Mouse (Mus musculus) erythroblast, embryonic 14.5 days (primary cell): ENCODE measurements around the gene Myo15. TPM values are rescaled to one million over a fixed set of nuclear protein-coding genes. Genes with fewer than 3 reads are reported as not detected.

ENCODE experiments used
- H3K27me3 ChIP-seq: 2 replicates; pipeline ENCODE4 v1.6.1; 2012; ENCODE audit warnings: inconsistent platforms; ENCODE audit not compliant: control insufficient read depth
- H3K36me3 ChIP-seq: 2 replicates; pipeline ENCODE4 v1.6.1; 2012; ENCODE audit warnings: mild to moderate bottlenecking, inconsistent platforms; ENCODE audit not compliant: control insufficient read depth
- H3K4me1 ChIP-seq: 2 replicates; pipeline ENCODE4 v1.6.1; 2012; ENCODE audit warnings: inconsistent platforms; ENCODE audit not compliant: control insufficient read depth
- H3K4me3 ChIP-seq: replicated peaks from 2 replicates; pipeline ENCODE3; 2012; ENCODE audit warnings: moderate library complexity, mild to moderate bottlenecking, inconsistent platforms
- H3K9me3 ChIP-seq: 2 replicates; pipeline ENCODE4 v1.6.1; 2012; ENCODE audit warnings: low read length, inconsistent platforms, mixed read lengths; ENCODE audit not compliant: control insufficient read depth
- GATA1 ChIP-seq: IDR thresholded peaks from 2 replicates; pipeline ENCODE4 v1.6.1; 2012; ENCODE audit warnings: low read length, inconsistent platforms, mixed read lengths
- TAL1 ChIP-seq: IDR thresholded peaks from 3 replicates; pipeline ENCODE4 v1.6.1; 2012; ENCODE audit warnings: low read length, inconsistent platforms, mixed read lengths
- polyA plus RNA-seq: library from polyadenylated mRNA; stranded (reverse); fragments of >175 nt; gene quantifications from 2 replicates; pipeline ENCODE4 v1.2.3, GENCODE M21; 2012

Gene Myo15
- polyA plus RNA-seq, 1 experiment: 0.52 TPM

GRCm38 (mm10) chr11:60442896-60443295 is 26.2 kb upstream of the Myo15 start:
- H3K36me3 ChIP-seq: peaks cover 67% of the 10 kb centered on the region
- no peaks in the 10 kb centered on the region for H3K27me3 ChIP-seq
- TF ChIP-seq GATA1 (no peak), TAL1 (no peak)
- no peak overlapping the region for H3K4me3 ChIP-seq
- no peaks in the 10 kb centered on the region for H3K9me3 ChIP-seq
- no peaks in the 10 kb centered on the region for H3K4me1 ChIP-seq

- peaks cover 56% of the 10 kb centered on the region for H3K36me3 ChIP-seq
- no peak for TF ChIP-seq GATA1
- no peak for TF ChIP-seq TAL1
- no peak overlapping the region for H3K4me3 ChIP-seq
- H3K9me3 ChIP-seq: no peaks in the 10 kb centered on the region
- no peaks in the 10 kb centered on the region for H3K27me3 ChIP-seq
- H3K4me1 ChIP-seq: no peaks in the 10 kb centered on the region
These were observed 25.1 kb upstream of the Myo15 start for GRCm38 (mm10) chr11:60444007-60444406.

GRCm38 (mm10) chr11:60454080-60454744 is 14.9 kb upstream of the Myo15 start, which contains the start of gene Drg2:
Gene Drg2, plus strand, starts transcription at chr11:60454591.
- peaks cover 34% of the 10 kb centered on the region for H3K36me3 ChIP-seq
- H3K4me1 ChIP-seq: peaks cover 33% of the 10 kb centered on the region
- TF ChIP-seq GATA1: no peak
- TF ChIP-seq TAL1: no peak
- no peaks in the 10 kb centered on the region for H3K27me3 ChIP-seq
- peak within 1 kb of the TSS; percentile 65 for H3K4me3 ChIP-seq
- H3K9me3 ChIP-seq: no peaks in the 10 kb centered on the region

DNA sequence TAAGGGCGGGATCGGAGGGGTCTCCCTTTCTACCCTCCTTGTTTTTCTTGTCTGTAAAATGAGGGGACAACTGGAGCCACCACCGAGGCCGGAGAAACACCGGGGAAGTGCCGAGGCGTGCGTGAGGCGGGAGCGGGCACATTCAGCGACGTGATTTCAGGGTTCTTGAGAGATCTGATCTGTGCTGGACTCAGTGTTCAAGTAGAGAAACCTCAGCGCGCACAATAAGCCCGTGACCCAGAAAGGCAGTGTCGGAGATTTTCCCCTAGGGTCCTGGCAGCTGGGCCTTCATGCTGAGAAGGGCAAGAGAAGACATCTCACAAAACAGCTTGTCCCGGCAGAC is 14.4 kb upstream of the Myo15 start:
- TF ChIP-seq TAL1: no peak
- no peak for TF ChIP-seq GATA1
- Histone ChIP-seq H3K36me3 (peaks cover 39% of the 10 kb centered on the region), H3K4me1 (peaks cover 33% of the 10 kb centered on the region), H3K9me3 (no peaks in the 10 kb centered on the region), H3K4me3 (peak overlapping the region; percentile 65), H3K27me3 (no peaks in the 10 kb centered on the region)

GRCm38 (mm10) chr11:60457973-60458372 is 11.2 kb upstream of the Myo15 start:
- Histone ChIP-seq H3K4me1 (peaks cover 33% of the 10 kb centered on the region), H3K9me3 (no peaks in the 10 kb centered on the region), H3K36me3 (peaks cover 72% of the 10 kb centered on the region), H3K4me3 (no peak overlapping the region), H3K27me3 (no peaks in the 10 kb centered on the region)
- TF ChIP-seq GATA1 (no peak), TAL1 (no peak)

DNA sequence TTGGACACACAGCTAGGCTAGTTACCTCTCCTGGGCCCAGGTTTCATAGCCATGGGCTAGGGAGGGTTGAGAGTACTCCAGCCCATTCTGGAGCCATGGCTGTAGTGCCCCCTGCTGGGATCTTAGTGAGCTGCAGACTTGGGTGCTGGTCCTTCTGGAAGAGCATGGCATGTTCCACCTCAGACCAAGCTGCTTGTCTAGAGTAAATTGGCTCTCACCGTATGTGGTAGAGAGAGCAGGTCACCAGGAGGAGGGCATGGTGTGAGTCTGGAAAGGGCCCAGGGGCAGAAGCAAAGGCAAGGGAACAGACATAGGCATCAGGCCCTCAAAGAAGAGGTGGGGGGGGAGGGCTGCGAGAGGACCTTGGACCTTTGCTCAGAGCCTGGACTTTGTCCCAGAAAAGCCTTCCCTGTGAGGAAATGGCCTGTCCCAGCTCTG is 3.2 kb upstream of the Myo15 start:
- Histone ChIP-seq H3K4me1 (peaks cover 5% of the 10 kb centered on the region), H3K4me3 (no peak overlapping the region), H3K36me3 (peaks cover 88% of the 10 kb centered on the region), H3K9me3 (0 out of 2 replicates have a peak, but pooled peaks cover 2% of the 10 kb centered on the region), H3K27me3 (no peaks in the 10 kb centered on the region)
- no peak for TF ChIP-seq TAL1
- no peak for TF ChIP-seq GATA1

DNA sequence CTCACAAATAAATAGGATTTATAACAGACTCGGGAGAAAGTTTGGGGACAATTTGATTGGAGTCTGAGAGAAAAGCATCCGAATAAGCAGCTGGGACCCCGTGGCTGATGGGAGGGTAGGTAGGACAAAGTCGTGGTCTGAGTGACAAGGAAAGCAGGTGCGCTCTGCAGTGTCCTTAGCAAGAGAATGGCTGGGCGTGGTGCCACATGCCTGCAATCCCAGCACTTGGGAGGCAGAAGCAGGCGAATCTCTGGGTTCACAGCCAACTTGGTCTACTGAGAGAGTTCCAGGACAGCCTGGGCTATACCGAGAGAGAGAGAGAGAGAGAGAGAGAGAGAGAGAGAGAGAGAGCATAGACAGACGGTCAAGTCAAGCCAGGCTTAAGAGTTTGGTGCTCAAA is 1.6 kb downstream of the Myo15 start:
- peaks cover 40% of the 10 kb centered on the region for H3K36me3 ChIP-seq
- peaks cover 8% of the 10 kb centered on the region for H3K4me1 ChIP-seq
- peaks cover 6% of the 10 kb centered on the region for H3K9me3 ChIP-seq
- no peak overlapping the region for H3K4me3 ChIP-seq
- no peak for TF ChIP-seq GATA1
- TF ChIP-seq TAL1: no peak
- H3K27me3 ChIP-seq: 0 out of 2 replicates have a peak, but pooled peaks cover 2% of the 10 kb centered on the region

DNA sequence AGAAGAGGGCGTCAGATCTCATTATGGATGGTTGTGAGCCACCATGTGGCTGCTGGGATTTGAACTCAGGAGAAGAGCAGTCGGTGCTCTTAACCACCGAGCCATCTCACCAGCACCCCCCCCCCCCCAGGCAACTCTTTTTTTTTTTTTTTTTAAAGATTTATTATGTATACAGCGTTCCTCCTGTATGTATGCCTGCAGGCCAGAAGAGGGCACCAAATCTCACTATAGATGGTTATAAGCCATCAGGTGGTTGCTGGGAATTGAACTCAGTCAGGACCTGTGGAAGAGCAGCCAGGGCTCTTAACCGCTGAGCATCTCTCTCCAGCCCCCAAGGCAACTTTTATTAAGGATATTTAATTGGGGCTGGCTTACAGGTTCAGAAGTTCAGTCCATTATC is 5.4 kb downstream of the Myo15 start:
- Histone ChIP-seq H3K36me3 (peaks cover 4% of the 10 kb centered on the region), H3K9me3 (peaks cover 15% of the 10 kb centered on the region), H3K4me3 (no peak overlapping the region), H3K4me1 (peaks cover 26% of the 10 kb centered on the region), H3K27me3 (peaks cover 7% of the 10 kb centered on the region; the same call in 1 of the 2 replicates)
- no peak for TF ChIP-seq TAL1
- no peak for TF ChIP-seq GATA1

GRCm38 (mm10) chr11:60475668-60476362 is 6.7 kb downstream of the Myo15 start:
- Histone ChIP-seq H3K36me3 (no peaks in the 10 kb centered on the region), H3K4me1 (peaks cover 39% of the 10 kb centered on the region), H3K27me3 (peaks cover 12% of the 10 kb centered on the region), H3K4me3 (no peak overlapping the region), H3K9me3 (peaks cover 13% of the 10 kb centered on the region)
- TF ChIP-seq GATA1: no peak
- no peak for TF ChIP-seq TAL1
